Mouse (Mus musculus) gastrocnemius, adult 8-10 months (tissue): ENCODE results near the gene Cox15. TPM values are rescaled to one million over a fixed set of nuclear protein-coding genes. Genes with fewer than 3 reads are reported as not detected.
A peak's percentile ranks its signal among the peaks of the same experiment; 100 is the strongest.

Source experiments
- DNase-seq, 2 experiments: peaks; one replicate each; pipeline ENCODE4 v3.0.0; 2022; ENCODE audit warnings: low spot score in 2 of 2
- total RNA-seq, 4 experiments: library from RNA; stranded (reverse); gene quantifications; 2 replicates each; pipeline ENCODE4 v1.2.4; 2022

The Cox15 gene
- 10 to 100 TPM; 11.2 to 15.1 (median 13.3) TPM for total RNA-seq

DNA sequence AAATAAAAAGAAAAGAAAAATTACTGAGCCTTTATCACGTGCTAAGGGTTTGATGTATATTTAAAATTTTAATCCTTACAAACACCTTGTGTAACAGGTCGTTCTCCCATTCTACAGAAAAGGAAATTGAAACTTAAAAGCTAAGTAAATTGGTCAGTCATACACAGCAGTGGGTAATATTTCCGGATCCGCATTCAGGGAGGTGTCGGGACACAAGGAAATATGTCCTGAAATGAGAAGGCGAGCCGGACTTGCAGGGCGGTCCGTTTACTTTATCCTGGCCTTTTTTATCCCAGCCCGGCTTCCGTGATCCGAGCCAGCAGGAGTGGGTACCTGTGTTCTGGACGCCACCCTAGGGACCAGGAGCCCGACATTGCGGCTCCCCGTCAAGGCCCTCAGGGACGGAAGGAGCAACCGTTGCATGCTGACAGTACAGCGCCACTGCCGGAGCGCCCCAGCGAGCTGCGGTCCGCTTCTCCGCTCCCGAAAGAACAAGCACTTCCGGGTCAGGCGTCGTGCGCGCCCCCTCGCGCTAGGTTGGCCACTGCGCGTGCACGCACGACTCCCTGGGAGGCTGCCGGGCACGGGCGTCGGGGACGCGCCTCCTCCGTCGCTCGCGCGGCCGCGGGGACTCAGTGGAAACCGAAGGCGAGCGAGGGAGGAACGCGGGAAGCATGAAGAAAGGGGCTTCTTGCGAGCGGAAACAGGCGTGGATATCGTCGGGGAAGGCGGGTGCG lies at the start of gene Cox15, which contains the start of gene Cutc:
Gene Cox15, minus strand, starts transcription at position 512 of the 737 bp plus-strand sequence.
Gene Cutc, plus strand, starts transcription at position 508 of the 737 bp plus-strand sequence.
- DNase-seq, result peak; percentile 95 to 97

DNA sequence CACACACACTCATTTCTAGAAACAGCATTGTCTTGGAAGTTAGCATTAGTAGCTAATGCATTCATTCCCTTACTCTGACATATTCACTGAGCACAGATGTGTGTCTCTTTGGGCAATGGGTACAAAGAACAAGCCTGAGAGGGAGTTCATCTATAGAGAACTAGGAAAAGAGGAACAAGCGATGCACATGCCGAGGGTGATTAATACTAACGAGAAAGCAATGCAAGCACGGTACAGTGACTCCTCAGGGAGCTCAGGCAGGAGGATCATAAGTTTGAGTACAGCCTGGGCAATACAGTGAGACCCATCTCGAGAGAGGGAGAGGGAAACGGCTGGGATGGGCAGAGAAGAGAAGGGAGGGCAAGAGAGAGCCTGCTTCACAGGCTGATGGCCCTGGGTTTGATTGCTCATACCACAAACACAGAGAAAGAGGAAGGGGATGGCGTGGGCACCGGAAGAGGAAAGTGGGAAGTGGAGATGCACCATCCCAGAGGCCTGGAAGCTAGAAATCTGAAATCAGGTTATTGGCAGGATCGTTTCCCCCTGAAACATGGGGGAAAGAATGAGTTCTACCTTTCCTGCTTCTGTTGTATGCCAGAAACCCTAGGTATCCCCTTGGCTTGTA lies 48.7 kb upstream of the Cox15 start:
- no peak for DNase-seq

DNA sequence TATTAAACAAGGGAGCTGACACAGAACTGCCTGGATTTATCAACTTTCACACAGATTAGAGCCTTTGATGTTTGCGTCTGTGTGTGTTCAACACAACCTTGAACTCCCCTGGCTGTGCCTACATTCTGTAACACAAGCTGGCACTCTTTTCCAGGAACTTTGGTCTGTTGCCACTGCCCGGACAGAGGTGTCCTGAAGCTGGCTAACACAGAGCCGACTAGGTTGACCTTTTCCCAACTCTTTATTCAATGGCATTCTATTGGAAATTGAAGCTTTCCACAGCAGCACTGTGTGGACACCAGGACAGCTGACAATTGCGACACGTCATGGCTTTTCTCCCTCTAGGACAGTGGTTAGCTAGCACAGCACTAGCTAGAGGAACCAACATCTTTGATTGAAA lies 44.4 kb upstream of the Cox15 start:
- no peak for DNase-seq

DNA sequence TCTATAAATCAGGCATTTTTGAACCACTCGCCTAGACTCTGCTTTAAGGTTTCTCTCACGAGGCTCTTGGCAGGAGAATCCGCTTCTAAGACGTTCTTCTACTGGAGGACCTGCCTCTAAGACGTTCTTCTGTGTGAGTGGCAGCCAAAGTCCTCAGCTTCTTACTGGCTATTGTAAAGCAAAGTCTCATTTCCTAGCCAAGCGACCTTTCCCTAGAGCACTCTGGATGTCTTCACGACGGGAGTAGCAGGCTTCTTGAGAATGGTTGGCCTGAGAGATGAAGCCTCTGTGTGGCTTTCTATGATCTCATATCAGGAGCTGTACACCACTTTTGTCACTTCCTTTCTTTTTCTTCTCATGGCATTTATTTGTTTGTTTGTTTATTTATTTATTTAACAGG lies 42.7 kb upstream of the Cox15 start:
- no peak for DNase-seq

DNA sequence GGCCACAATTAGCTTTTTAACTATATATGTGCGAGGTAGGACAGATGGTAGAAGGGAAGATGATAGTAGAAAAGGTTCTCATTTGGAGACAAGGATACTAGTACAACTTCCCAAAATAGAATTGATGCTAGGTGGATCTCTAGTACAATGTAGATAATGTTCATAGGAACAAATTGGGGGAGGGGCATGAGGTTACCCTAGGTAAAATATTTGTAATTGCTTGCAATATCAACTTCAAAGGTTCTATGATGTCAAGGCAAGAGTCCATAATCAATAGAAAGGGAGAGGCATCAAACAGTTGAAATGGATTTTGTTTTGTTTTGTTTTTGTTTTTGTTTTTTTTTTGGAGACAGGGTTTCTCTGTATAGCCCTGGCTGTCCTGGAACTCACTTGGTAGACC lies 41.2 kb upstream of the Cox15 start:
- no peak for DNase-seq

DNA sequence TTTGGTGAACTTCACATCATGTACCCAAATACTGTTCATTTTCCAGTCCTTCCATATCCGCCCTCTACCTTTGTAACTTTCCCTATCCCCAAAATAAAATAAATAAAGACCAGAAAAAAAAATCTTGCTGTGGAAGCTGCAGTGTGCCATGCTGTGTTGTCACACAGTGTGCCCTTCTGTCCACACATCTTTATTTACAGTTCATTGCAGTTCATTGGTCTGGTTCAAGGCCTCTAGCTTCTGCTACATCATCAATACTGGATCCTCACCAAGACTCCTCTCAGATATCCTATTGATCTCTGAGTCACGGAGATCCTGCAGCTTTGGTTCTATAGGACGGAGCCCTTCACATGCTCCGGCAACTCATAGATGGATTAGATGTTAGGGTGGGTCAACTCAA lies 39.7 kb upstream of the Cox15 start:
- no peak for DNase-seq

DNA sequence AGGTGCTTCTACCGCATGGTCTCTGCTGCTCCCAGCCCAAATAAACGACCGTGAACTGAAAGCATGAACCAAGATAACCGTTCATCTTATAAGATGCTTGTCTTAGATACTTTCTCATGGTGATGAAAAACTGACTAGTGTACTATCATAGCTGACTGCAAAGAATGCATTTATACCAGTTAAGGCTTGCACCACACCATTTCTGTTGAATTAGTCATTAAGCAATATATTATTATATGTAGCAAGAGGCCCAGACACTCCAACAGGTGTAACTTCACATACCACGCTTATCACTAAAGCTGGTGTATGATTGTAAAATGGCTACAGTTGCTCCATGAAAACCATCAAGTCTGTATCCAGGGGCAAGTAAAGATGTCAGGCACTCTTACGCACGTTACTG lies 37.0 kb upstream of the Cox15 start:
- DNase-seq, result no peak

DNA sequence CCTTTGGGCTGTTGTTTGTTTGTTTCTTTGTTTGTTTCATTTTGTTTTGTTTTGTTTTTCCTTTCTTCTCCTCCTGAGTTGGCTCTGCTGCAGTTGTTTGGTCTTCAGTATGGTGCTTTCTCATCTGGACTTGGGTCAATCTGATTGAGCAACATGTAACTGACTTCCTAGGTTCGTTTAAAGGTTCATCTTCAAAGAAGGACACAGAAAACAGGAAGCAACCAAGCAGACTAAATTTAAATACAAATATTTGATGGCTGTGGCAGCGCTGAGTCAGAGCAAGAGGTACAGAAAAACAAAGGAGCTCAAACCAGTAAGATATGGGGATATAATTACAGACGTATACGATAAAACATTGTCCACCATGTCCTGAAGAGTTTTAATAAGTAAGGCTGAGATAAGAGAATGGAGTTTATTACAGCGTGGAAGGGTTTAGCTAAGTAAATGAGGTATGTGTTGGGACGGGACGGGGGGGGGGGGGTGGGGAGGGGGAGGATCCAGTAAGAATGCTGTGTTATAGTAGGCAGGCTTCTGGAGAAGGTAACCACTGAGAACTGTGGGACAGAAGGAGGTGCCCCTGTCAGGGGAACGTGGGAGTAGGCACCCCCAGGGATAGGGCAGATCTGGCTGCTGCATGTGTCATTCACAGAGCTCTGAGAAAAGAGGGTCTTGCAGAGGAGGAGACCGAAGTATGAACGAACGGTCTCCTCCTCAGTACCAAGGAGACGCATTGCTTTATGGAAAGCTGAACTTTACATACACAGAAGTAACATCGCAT lies 33.6 kb upstream of the Cox15 start:
- DNase-seq, result no peak

DNA sequence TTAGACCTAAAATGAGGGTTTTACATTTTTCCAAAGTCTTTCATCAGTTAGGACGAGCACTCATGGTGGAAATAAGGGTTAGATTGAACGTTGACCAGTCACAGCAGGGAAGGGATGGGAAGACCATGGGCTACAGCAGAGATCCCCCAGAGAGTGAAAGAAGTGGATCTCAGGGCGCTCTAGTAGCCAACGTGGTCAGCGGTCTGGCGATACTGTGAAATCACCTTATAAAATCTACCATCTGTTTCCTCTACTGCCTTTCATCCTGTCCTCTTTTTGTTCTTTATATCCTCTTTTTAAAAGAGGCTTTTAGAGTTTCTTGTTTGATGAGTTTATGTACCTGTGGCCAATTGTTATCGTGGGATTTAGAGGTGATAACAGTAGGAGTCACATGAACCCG lies 32.0 kb upstream of the Cox15 start:
- DNase-seq, result no peak

DNA sequence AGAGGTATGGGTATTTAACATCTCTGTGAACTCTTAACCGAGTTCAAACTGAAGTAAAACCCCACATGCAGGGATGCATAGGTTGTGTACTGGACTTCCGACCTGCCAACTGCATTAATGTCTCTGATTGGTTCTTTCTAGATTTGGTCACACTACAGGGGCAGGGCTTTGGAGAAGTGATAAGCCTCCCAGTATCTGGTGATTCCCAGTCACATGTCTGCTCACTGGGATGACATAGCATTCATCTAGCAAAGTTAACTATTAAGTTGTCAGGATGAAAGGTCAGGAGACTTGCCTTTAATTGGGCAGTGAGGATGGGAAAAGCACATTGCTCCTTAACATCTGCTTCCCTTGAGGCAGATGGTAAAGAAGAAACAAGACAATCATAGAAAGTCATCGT lies 29.2 kb upstream of the Cox15 start, which contains the start of gene Abcc2:
Gene Abcc2, plus strand, starts transcription at position 213 of the 400 bp plus-strand sequence.
- DNase-seq, result no peak

DNA sequence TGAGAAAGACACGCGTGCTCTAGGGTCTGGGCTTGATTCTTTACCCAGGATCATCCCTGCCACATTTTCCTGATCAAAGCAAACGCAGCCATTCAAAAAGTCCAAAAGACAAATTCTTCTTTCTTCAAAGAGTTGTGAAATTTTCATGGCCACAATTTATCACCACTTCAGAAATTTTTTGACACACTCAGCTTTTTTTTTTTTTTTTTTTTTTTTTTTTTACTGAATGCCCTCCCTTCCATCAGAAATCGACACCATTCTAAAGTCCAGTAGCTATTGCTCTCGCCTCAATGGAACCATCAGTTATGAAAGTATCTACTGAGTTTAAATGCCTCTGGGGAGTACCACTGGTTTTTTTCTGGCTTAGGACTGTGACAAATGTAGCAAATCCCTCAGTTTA lies 27.6 kb upstream of the Cox15 start:
- DNase-seq, result no peak

DNA sequence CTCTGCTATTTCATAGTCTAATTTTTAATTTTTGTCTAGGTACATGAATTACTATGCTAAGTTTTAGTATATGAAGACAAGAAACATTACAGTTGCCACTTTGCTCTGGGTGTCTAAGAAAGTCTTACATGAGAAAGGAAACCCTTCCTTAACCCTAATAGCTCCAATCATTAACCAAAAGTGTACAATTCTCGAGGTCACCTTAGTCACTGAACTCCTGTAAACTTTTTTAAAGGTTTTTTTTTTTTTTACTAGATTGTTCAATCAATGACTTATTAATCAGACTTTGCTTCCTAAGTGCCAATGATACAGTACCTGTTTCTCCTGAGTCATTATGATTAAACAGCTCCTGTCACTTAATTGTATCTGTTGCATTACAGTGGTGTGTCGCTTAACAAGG lies 24.5 kb upstream of the Cox15 start:
- no peak for DNase-seq

DNA sequence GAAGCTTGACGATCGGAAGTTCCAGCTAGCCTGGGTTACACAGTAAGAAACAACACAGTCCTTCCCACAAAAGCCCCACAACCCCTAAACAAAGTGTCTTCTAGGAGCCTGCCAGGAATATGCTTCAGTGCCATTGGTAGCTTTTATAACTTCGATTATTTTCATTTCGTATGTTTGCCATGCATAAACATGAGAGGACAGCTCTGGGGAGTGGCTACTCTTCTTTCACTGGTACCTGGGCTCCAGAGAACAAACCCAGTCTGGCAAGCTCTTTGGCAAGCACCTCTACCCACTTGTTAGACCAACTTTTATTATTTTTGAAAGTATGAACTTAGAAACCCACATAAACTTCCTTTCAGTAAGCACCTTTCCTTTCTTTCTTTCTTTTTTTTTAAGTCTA lies 23.8 kb upstream of the Cox15 start:
- DNase-seq, result no peak

DNA sequence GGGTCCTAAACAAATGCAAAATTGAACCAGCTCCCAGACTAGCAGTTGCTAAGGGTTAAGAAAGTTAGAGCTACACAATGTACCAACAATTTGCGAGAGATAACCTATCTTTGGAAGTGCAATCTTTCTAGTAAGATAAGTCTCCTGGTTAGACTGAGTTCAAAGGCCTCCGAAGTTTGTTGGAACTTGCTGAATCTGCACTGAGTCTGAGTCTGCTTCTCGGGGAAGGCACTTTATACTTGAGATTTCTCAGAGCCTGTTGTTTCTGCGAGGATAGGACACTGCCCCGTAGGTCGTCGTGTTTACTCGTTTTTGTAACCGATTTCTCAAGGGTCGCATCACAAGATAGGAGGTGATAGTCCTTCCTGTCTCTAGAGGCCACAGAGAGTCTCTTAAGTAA lies 22.6 kb upstream of the Cox15 start:
- no peak for DNase-seq

DNA sequence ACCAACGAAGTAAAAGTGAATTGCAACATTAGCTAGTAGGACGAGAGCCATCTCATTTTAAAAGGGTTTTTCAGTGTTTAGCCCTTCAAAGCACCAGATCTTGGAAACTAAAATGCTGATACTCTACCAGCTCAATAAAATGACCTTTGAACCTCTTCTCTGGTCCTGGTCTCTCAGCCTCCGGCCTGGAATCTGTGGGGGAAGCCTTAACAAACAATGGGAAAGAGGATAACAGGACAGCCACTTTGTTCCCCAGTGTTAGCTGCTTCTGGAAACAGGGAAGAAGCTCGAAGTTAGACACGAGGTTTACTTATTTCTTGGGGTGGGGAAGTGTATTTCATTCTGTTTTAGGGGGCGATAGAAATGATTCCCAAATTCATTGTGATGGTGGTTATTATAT lies 19.5 kb upstream of the Cox15 start:
- no peak for DNase-seq

DNA sequence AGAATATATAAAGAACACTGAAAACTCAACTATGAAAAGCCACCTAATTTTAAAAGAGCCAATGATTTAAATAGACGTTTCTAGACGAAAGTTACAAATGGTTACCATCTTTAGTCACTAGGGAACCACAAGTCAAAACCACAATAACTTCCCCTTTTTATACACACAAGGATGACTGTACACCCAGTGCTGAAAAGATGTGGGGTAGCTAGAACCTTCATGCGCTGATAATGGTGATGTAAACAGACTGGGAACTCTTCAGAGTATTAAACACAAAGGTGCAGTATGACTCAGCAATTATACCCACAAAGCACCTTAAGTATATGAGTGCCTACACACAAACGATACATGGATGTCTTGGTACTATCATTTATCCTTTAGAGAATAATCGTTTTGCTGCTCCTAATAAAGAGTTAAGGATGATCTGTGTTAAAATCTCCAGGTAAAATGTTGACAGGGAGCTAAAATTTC lies 18.7 kb upstream of the Cox15 start:
- DNase-seq, result no peak

DNA sequence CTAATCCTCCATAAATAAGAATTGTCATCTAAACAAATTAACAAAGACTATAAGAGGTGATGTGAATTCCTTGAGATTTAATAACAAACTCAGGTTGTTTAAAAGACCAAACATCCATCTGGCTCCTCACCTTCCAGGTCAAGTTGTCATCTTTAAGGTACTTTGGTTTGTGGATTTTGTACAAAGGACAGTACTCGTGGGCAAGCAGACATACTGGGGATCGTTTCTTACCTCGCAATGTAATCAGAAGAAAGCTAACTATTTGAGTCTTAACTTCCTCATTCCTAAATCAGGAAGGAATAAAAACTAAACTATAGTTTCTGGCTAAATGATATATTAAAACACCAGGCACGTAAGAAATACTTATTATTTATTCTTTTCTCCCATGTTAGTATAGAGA lies 17.8 kb upstream of the Cox15 start:
- DNase-seq, result no peak

DNA sequence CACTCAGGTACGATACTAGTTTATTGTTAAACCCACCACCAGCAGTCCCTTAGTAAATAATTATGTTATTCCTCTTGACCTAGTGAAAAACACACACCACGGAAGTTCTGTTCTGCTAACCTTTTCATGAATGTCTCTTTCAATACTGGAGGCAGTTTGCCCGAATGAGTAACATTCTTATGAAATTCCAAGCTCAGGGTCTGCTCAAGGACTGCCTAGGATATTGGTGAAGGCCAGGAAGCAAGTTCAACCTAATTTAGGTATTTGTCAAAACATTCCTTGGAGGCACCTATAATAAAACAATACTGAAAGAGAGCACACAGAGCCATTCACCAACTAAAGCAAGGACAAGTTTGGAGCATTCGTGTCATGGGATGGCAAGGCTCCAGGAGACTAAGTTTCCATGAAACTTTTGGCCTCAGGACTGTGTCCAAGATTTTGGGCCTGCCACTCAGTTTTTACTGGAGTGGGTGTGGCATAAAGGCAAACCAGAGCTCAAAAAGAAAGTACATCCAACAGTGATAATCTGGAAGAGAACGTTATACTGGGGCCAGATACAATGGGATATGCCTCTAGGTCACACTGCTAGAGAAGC lies 16.7 kb upstream of the Cox15 start:
- no peak for DNase-seq

DNA sequence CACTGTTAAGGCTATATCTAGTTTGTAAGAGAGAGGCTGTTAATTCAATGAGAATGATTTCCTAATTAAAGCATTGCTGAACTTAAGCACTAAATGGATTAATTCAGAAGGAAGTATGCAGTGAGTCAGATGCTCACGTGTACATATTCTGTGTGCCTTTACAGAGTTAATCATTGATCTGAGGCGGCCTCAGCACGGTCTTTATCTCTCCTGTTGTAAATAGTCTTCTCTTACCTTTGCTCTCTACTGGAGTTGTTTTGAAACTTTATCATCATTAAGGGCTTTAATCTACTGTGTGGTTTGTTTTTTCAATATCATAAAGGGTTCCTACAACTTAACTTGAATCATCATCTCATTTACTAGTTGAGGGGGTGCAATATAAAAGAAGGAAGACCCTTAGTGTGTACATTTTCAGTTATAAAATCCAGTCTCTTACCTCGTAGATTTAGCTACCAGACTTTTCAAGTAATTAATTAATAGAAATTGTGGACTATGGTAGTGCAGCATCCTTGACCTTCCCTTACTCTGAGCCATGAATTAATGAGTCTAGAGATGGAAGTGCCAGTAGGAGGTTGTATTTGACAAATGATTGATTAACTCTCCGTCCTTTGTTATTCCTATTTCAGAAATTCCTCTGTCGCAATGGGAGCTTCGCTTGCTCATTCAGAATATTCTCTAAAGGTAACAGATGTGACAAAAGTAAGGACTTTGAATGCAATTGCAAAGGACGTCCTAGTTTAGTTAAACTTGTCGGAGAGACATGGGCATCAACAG lies 14.9 kb upstream of the Cox15 start:
- DNase-seq, result no peak

DNA sequence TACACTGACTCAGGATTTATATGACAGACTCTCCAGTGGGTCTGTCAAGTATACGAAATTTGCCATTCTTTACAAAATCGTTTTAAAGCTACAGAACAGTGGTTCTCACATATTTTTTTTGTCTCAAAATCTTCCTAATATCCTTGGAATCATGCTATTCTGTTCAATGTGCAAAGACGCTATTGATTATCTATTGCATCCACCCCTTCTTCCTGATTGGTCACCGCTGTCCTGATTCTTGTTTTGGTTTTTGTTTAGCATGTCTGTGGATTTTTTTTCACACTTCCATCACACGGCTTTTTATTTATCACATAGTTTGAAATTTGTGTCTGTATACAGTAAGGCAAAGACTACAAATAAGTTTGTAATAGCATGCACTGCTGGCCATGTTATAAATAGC lies 13.7 kb upstream of the Cox15 start:
- DNase-seq, result no peak

DNA sequence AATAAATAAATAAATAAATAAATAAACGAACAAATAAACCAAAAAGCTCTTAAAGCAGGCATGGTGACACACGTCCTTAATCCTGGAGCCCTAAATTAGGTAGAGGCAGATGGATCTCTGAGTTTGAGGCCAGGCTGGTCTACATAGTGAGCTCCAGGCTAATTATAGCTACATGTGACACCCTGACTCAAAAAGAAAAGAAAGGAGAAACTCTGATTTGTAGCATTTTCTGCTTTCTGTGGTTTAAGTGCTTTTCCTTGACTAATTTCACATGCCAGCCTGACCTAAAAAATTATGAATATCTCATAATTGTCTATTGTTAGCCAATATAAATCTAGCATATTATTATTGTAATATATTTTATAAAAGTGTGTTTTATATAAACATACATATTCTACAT lies 9.6 kb upstream of the Cox15 start:
- no peak for DNase-seq
